Mouse (Mus musculus): ENCODE measurements around the gene Arhgap20.

Gene Arhgap20

DNA sequence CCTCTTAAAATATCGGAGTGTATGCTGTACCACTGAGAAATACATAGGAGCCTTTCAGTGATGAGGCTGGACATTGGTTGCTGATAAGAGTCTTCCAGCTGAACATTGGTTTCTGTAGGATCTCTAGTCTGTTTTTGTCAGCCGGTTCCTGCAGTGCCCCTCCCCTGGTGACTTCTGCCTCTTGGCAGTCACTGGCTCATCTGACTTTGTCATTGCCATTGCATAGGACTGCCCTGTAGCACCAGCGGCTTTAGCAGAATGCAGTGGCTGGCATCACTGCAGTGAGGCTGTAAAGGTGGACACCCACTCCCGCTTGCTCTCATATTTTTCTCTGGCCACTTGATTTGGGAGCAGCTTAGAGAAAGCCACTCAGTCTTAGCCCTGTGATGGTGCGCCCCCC is 33.1 kb downstream of the Arhgap20 start:
- DNase-seq (ENCODE audit: low spot score): no peak

DNA sequence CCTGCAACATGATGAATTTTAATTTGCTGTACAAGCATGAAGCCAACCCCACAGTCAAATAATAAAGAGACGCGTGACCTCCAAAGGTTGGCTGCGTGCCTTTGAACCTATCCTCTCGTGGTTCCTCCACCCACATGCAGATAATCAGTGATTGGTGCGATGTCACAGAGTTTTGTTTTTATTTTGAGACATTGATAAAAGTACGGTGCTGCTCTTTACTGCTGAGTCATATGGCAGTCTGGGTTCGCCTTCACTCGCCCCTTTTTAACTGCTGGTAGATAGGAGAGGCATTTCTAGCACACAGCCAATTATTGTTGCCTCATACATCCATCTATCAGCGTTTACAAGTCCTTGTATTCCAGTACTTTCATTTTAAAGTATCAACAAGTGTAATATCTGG is 34.0 kb downstream of the Arhgap20 start:
- no peak for DNase-seq (ENCODE audit: low spot score)

DNA sequence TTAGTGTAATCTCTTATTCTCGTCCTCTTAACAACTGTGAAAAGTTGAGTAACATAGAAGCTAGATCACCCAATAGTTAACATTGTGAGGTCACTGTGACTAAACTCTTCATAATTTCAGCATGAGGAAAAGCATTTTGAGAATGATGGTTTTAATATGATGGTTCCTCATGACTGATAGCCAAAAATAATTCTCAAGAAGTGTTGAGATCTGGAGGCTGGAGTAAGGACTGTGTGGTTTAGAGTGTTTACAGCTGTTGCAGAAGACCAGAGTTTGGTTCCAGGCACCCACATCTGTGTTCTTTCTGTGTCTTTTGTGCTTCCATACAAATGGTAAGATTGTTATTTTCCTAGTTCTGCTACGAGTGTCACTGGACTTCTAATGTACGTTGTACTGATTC is 42.1 kb downstream of the Arhgap20 start:
- no peak for DNase-seq (ENCODE audit: low spot score)

DNA sequence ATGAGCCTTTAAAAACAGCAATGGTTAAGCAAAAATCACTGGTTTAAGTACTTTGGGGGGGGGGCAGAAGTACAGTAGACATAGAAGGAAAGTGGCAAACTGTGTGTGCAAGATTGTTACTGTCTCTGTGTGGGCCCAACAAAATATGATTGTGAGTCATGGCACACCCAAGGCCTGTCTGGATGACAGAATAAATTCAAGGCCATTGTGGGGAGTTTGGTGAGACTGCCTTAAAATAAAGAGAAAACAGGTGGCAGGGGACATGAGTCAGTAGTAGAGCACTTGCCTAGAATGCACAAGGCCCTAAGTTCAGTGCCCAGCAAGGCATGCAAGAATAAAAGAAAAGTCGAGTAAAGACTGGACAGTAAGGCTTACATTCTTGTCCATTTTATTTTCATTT is 47.8 kb downstream of the Arhgap20 start:
- no peak for DNase-seq (ENCODE audit: low spot score)

DNA sequence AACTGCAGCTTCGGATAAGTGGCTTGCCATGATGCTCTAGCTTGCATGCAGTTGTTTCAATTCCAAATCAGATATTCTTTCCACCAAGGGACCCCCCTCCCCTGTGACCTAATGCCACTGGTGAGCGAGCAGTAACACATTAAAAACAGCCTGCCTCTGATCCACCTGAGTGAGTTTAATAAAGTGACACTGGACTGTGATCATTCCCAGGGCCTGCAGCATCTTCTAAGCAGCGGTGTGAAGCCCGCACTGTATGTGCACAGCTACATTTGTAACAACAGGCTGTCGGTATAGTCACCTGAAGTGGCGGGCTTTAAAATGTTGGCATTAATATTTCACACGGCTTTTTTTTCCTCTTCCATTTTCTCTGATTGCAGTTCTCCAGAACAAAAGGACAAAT is 59.4 kb downstream of the Arhgap20 start:
- DNase-seq (ENCODE audit: low spot score): no peak

DNA sequence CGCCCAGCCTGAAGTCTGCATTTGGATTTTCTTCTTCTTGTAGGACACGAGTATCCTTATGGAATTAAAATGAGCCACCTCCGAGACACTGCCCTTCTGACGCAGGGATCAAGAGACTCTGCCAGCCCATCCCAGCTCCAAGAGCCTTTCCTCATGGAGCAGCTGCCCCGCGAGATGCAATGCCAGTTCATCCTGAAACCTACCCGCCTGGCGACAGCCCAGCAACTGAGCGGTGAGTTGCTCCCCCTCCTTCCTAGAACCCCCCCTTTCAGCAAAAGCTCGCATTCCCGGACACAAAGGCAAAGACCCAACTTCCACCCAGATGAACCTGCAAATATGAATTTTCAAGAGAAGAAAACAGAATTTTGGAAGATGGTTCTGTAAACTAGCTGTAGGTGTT is 66.5 kb downstream of the Arhgap20 start:
- no peak for DNase-seq (ENCODE audit: low spot score)

DNA sequence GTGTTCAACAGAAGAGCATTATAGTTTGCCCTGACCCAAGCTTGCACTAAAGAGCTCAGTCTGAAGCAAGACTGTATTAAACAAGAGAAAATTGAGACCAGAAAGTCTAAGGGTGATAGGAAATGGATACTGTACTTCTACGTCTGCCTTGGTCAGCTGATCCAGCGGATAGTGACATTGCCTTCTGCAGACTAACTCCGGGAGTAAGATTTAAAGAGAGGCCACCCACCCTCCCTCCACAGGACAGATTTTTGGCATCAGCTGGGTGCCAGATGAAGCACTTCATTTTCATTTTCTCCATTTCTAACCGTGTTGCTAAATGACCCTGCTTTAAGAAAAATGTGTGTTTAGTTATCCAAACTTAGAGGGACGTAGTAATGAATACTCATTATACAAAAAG is 67.2 kb downstream of the Arhgap20 start:
- DNase-seq (ENCODE audit: low spot score): no peak

DNA sequence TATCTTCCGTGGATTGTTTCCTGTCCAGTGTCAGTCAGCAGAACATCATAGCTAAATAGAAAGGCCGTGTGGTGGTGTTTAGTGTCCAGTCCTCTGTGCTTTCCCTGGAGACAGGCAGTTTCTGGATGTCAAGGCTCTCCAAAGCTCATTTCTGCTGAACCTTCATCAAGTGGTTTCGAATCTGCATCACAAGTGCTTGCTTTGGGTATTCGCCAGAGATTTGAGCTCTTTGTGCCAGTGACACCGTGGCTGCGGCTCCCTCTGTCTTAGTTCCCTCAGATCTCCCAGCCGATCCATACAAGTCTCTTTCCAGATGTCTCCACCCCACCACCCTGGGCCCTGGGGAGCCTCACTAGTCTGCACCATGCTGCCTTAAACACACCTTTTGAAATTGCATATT is 72.6 kb downstream of the Arhgap20 start:
- no peak for DNase-seq (ENCODE audit: low spot score)

DNA sequence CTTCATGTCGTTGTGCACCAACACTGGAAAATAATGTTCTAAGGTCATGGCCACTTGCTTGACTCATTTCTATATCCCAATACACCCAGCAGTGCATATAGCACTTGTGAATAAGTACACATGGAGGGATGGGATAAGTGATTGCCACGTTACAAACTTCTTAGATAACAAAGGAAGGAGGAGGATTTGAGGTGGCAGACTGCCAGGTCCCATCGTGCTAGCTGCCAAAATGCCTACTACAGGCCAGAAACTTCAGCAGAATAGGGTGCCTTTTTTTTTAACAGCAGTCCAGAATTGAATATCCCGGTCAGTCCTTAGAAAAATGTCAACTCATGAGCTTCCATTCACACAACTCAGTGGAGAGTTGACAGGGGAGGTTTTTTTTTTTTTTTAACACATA is 78.1 kb downstream of the Arhgap20 start:
- DNase-seq (ENCODE audit: low spot score): no peak

DNA sequence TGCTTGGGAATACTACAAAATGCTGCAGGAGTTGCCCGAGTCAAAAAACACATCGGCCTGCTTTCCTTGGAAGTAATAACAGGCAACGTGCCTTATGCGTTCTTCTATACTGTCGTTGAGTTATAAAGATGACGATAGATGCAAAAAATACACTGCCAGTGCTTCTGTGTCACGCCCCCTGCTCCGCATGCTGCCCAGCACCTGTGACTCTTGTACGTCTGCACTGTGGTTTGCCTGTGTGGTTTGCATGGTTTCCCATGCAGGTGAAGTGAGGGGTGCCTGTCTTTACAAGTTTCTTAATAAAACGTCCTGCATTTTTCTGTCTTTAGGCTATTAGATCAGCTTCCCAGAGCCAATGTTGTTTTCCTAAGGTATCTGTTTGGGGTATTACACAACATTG is 80.7 kb downstream of the Arhgap20 start:
- DNase-seq (ENCODE audit: low spot score): no peak

DNA sequence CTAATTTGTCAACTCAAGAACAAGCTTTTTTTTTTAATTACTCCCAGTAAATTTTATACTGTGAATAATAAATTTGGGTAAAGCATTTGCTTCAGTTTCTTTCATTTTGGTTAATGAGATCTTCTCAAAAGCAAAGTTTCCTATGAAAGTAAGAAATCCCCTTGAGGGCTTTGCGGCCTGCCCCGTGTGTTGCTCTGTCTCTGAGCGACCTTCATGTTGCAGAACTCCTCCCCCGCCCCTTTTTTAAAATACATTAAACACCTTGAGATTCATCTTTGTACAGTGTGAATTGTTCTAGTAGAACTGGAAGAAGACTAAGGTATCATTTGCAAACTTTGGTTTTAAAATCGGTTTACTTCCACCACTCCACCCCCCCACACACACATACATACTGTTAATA is 88.6 kb downstream of the Arhgap20 start:
- DNase-seq (ENCODE audit: low spot score): no peak

DNA sequence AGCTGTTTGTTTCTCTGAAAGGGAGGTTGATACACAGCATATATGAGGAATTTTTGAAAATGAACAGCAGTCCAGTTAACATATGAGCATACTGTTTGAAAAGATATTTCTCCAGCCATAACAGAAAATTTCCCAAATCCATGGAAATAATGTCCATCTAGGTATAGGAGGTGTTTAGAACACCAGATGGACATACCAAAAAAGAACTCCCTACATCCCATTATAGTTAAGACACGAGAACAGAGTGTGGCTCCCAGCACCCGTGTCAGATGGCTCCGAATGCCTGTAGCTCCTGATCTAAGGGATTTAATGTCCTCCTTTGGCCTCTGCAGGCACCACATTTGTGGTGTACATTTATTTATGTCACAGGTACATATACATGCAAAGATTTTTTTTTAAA is 99.1 kb downstream of the Arhgap20 start:
- no peak for DNase-seq (ENCODE audit: low spot score)

DNA sequence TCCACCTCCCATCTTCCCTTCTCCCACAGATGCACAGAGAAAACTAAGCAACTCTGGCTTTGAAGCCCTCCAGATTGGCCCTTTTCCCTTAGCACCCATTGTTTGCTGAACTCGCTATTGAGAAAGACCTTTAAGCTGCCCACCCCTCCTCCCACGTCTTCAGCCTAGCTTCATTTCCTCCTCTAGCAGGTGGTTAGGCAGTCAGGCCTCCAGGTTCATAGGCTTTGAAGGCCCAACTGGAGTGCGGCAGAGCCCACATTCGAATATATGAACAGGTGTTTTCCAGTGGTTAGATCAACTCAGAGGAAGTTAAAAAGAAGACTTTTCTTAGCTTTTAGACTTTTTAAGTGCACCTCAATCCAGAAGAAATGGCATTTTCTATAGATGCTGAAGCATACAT is 101.5 kb downstream of the Arhgap20 start:
- no peak for DNase-seq (ENCODE audit: low spot score)

DNA sequence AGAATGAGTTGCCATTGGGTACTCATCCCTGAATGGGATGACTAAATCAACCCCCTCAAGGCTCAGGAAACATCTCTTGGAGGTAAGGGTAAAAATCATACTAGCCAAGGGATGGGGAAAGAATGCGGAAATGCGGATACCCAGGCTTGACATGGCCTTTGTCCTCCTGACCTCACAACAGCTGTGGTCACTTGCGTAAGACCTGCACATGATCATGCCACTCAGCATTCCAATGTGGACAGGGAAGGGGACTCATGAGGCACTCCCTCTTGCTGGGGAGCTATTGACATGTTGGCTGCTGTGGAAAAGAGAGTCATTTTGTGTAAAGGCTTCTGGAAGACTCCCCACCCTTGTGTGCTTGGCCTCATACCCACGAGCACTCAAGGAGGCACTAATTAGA is 103.9 kb downstream of the Arhgap20 start:
- DNase-seq (ENCODE audit: low spot score): no peak

DNA sequence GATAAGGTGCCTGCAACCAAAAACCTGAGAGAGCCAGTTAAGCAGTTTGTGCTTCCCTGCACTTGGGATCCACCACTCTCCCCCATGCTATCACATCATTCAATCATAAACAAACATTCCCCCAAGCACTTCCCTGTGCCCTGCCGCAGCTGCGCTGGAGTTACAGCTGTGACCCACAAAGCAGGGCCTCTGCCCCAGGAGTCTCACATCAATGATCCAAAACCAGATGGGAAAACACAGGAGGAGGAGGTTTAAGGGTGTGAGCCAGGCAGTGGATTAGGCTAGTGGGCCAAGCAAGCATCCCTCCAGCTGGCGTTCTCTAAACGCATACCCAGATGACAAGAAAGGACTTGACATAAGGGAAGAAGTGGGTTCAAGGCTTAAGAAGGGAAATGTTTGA is 109.2 kb downstream of the Arhgap20 start:
- DNase-seq (ENCODE audit: low spot score): peak; percentile 36

DNA sequence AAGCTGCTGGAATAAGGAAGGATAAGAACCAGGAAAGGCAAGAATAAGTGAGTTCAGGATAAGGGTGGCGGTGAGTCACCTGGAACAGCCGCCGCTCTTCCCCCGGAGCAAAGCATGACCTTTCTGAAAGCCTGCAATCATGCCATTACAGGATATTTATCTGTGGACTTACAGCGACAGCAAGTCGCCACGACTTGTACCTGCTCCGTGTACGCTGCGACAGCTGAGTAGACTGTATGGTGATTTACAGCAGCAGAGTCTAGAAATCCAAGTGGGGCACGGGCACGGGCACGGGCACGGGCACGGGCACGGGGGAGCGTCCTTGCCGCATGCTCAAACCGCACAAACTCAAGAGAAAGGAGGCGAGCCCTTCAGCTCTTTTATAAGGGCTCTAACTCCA is 110.4 kb downstream of the Arhgap20 start:
- DNase-seq (ENCODE audit: low spot score): no peak

DNA sequence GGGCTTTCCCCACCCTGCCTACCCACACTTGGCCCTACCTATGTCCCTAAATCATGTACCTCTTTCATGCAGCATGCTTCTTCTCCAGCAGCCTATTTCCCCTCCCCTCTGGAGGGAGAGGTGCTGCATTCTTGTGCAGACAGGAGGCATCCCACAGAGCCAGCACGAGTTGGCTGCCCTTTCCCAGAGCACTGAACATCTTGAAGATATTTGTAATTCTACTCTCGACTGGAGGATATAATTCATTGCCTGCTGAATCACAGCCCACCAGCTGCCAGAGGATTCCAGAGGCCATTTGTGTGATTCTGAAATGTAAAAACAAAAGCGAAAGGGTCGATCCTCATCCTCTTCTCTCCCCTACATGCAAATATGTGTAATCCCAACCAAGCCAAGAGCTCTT is 116.2 kb downstream of the Arhgap20 start:
- no peak for DNase-seq (ENCODE audit: low spot score)

DNA sequence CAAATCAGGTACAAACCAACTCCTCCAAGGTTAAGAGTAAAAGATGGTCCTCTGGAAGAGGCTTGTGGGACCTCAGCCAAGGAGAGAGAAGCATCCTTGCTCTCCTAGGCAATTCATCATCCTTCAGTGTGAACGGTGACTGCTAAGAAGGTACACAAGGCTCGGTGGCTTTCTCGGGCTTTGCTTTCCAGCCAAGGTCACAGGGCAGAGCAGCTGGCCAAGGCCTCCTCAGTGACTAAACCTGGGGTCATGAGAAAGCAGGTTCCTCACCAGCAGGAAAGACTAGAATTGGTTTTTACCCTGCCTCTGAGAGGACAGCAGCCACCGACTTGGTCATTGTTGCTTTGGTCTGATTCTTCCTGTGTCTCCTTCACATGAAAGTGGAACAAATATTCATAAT is 116.7 kb downstream of the Arhgap20 start:
- no peak for DNase-seq (ENCODE audit: low spot score)

DNA sequence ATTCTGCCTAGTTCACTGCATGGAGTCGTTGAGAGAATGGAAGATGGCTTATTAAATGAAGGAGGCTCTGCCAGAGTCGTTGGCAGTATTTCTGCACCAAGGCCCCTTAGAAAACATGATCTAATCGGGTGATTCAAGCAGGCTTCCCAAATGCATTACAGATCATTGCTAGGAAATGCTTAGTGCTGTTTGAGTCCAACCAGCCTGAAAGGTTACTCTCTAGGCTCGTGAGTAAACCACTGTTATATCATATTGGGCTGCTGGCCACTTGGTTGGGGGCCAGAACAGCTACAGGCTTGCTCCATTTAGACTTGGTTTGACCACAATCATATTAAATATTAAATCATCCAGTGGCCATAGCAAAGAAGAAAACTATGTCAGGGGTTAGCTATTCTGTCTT is 118.2 kb downstream of the Arhgap20 start:
- DNase-seq (ENCODE audit: low spot score): no peak

DNA sequence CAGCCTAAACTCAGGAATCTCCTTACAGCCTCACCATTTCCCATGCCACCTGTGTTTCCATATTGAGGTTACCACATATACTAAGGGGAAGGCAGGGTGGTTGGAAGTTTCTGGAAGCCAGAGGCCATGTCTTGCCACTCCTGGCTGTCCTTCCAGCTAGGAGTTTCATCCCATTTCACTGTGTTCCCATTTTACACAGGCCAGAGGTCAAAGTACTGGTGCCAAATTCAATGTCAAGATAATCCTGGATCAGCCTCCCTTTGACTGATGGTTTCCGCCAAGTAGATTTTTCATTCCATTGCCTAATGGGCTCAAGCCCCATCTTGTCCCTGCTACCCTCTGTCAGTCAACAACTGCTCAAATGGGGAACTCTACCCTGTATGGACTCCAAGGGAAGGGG is 127.8 kb downstream of the Arhgap20 start:
- DNase-seq (ENCODE audit: low spot score): no peak

All from retina, embryonic 14.5 days (tissue).